Mouse (Mus musculus): ENCODE measurements at regions not wholly inside any gene's neighbourhood (a gene's known extent, or its start where the extent isn't known, plus 50 kb on each side); places are given as distances from the start of the nearest gene placed in this dataset.
"Not testable (repeated sequence)": the region's sequence is repeated elsewhere in the genome, so short reads cannot be mapped to it uniquely, and the experiment has no call there.

DNA sequence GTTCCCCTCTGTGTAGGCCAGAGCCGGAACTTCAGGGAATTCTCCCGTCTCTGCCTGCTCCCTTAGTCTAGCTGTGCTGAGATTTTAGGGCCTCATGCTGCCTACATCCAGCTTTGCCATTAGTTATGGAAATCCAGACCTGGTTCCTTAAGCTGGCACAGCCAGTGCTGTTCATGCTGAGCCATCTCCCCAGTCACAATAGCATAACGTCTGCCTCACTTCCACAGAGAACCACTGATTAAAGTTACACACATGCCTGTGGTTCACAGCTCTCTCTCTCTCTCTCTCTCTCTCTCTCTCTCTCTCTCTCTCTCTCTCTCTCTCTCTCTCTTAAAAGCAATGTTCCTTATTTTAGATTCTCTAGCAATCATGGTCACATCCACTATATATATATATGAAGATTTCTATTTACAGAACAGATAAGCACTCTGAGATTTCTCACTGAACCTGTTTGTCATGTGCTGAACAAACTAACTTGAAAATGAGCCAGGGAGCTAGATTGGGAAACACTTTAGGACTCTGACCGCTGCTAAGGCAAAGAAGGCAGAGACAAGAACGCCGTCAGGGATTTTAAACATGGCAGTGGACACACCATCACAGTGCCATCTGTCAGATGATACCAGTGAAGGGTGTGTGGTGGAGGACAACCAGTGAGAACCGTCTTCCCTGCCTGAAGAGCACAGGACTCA, 584.9 kb downstream of the Pdcd6ip start:
- no peak for DNase-seq (ENCODE audit: low read depth)
- no peak for TF ChIP-seq POLR2A (IDR thresholded peaks at IDR 0.05; ENCODE audit: borderline replicate concordance, extremely low read depth, insufficient read depth, insufficient read length, poor library complexity, severe bottlenecking)
- no peak for TF ChIP-seq CTCF (IDR thresholded peaks at IDR 0.05; ENCODE audit: borderline replicate concordance, extremely low read depth, insufficient read depth, insufficient read length)

DNA sequence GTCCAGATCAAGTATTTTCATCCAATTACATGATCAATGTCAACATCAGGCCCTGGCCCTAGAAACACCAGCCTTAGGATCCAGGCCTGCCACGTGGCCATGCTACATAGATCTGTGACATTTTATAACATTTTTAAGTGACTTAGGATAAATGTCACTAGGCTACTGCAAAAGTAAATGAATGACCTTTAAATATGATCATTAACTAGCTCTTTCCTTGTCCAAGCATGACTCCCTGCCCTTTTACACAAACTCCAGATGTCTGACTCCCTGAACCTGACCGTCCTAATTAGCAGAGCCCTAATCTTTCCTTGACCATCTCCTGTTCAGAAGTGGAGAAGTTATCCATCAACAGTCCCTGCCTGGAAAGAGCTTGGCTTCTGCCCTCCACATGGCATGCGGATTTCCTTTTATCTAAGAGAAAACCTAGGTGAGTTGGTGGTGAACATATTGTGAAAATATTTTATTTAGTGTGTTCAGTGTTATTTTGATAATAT, 585.8 kb downstream of the Pdcd6ip start:
- no peak for DNase-seq (ENCODE audit: low read depth)
- TF ChIP-seq CTCF (IDR thresholded peaks at IDR 0.05; ENCODE audit: borderline replicate concordance, extremely low read depth, insufficient read depth, insufficient read length) (no peak), POLR2A (IDR thresholded peaks at IDR 0.05; ENCODE audit: borderline replicate concordance, extremely low read depth, insufficient read depth, insufficient read length, poor library complexity, severe bottlenecking) (no peak)

DNA sequence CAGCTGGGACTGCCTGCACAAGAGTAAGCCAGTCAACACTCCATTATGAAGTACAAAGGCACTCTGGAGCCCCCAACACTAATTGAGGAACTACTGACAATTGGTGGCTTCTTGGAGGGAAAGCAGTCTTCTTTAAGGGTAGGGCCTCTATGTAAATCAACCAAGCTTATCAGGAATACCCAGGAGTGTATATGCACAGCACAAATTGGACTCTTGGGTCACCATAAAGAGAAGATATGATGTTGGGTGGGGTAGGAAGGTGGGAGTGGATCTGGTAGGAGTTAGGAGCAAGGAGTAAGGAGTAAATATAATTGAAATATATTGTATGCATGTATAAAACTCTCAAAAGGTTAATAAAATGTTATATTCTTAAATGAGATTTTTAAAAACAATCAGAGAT, 587.7 kb downstream of the Pdcd6ip start:
- TF ChIP-seq CTCF (IDR thresholded peaks at IDR 0.05; ENCODE audit: borderline replicate concordance, extremely low read depth, insufficient read depth, insufficient read length) (no peak), POLR2A (IDR thresholded peaks at IDR 0.05; ENCODE audit: borderline replicate concordance, extremely low read depth, insufficient read depth, insufficient read length, poor library complexity, severe bottlenecking) (no peak)

DNA sequence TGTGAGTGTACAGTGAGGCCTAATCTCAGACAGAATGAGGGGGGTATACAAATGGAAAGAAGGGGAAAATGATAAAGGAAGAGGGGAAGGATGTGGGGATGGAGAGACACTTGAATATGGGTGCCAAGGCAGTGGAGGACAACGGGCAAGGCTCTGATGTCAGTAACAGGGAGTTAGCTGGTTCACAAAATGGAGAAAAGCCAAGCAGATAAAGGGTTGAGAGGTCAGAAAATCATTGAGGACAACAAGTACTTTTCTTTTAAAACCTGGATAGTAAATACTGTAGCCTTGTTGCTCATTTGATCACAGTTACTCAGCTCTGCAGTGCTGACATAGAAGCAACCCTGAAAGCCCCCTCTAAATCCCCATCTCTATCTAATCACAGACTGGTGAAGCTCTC, 588.3 kb downstream of the Pdcd6ip start:
- TF ChIP-seq CTCF (IDR thresholded peaks at IDR 0.05; ENCODE audit: borderline replicate concordance, extremely low read depth, insufficient read depth, insufficient read length) (no peak), POLR2A (IDR thresholded peaks at IDR 0.05; ENCODE audit: borderline replicate concordance, extremely low read depth, insufficient read depth, insufficient read length, poor library complexity, severe bottlenecking) (no peak)
- DNase-seq (ENCODE audit: low read depth), result no peak

More for the DNA sequence above, 587.7 kb downstream of the Pdcd6ip start:
- DNase-seq (ENCODE audit: low read depth), result no peak

DNA sequence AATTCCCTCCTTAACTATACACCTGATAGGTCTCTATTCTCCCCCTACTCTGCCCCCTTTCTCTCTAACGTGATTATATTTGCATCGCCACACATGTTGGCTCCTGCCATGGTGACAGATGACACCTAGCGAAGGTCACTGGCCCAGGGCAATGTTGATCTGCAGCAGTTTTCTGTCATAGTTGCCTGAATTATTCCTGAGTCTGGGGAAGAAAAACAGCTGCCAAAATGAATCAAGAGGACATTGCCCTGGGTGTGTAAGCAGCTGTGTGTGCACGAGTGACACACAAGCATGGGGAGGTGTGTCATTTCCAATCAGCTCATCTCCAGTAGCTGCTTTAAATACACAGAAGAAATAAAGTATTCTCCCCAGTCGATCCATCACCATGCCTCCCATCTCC, 592.5 kb downstream of the Pdcd6ip start:
- no peak for DNase-seq (ENCODE audit: low read depth)
- no peak for TF ChIP-seq CTCF (IDR thresholded peaks at IDR 0.05; ENCODE audit: borderline replicate concordance, extremely low read depth, insufficient read depth, insufficient read length)
- no peak for TF ChIP-seq POLR2A (IDR thresholded peaks at IDR 0.05; ENCODE audit: borderline replicate concordance, extremely low read depth, insufficient read depth, insufficient read length, poor library complexity, severe bottlenecking)

DNA sequence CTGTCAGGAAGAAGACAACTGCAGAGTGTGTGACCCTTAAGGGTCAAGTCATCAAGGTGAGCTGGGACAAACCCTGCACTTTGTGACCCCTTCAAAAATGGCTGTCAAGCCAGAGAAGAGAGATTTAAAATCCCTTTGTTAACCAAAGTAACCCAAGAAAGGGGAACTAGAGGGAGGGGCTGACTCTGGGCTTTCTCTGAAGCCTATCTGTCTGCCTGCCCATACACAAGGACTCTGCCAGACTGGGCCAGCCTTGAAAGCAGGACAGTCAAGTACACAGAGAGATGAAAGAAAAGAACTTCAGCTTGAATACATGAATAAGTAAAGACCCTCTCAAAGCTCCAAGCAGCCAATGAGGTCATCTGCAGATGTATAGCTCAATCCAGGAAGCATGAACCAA, 595.3 kb downstream of the Pdcd6ip start:
- peak; percentile 30 for DNase-seq (ENCODE audit: low read depth)
- TF ChIP-seq POLR2A (IDR thresholded peaks at IDR 0.05; ENCODE audit: borderline replicate concordance, extremely low read depth, insufficient read depth, insufficient read length, poor library complexity, severe bottlenecking) (no peak), CTCF (IDR thresholded peaks at IDR 0.05; ENCODE audit: borderline replicate concordance, extremely low read depth, insufficient read depth, insufficient read length) (no peak)

DNA sequence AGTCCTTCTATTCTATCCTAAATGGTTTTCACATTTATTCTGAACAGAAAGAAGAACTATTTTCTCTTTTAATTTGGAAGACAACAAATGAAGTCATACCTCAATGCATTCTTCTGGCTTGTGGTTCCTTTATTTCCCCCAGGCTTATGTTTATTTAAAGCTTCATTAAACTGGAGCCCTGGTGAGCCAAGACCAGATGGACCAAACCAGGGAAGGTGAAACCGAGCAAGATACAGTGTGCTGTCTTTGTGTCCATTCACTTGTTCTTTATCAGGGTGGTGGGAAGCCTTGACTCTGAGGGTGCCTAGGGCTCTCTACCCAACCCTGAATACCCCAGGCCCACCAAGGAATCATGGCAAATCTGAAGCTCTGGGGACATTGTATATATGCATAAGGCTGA, 606.3 kb downstream of the Pdcd6ip start:
- TF ChIP-seq CTCF (IDR thresholded peaks at IDR 0.05; ENCODE audit: borderline replicate concordance, extremely low read depth, insufficient read depth, insufficient read length), result no peak
- TF ChIP-seq POLR2A (IDR thresholded peaks at IDR 0.05; ENCODE audit: borderline replicate concordance, extremely low read depth, insufficient read depth, insufficient read length, poor library complexity, severe bottlenecking), result no peak
- DNase-seq (ENCODE audit: low read depth), result no peak

DNA sequence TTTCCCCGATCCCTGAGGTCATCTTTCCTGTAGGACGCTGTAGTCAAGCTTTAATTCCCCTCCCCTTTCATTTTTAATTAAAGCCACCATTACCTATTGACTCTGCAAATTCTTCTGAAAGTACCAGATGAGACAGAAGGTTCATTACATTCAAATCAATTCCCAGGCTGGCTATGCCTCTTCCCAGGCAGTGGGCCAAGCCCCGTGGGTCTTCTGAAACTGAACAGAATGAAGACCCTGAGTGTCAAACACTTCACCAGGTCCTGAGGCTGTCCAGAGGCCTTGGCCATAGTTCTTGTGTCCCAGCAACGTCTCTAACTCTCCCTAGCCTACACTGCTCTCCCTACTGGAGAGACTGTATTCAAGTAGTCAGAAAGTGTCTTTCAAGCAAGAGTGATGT, 607.4 kb downstream of the Pdcd6ip start:
- peak; percentile 26 for DNase-seq (ENCODE audit: low read depth)

DNA sequence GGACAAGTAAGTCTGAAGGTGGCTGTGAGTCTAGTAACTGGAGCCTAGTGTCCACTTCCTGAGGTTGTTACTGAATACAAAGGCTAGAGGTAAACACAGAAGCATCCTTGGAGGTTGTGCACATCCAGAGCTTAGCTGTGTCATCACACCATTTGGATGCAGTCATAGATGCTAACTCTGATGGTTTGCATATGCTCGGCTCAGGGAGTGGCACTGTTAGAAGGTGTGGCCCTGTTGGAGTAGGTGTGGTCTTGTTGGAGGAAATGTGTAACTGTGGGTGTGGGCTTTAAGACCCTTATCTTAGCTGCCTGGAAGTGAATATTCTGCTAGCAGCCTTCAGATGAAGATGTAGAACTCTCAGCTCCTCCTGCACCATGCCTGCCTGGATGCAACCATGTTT, 612.6 kb downstream of the Pdcd6ip start:
- DNase-seq (ENCODE audit: low read depth), result not testable (repeated sequence)

More for the DNA sequence above, 607.4 kb downstream of the Pdcd6ip start:
- TF ChIP-seq CTCF (IDR thresholded peaks at IDR 0.05; ENCODE audit: borderline replicate concordance, extremely low read depth, insufficient read depth, insufficient read length), result no peak
- TF ChIP-seq POLR2A (IDR thresholded peaks at IDR 0.05; ENCODE audit: borderline replicate concordance, extremely low read depth, insufficient read depth, insufficient read length, poor library complexity, severe bottlenecking), result no peak

DNA sequence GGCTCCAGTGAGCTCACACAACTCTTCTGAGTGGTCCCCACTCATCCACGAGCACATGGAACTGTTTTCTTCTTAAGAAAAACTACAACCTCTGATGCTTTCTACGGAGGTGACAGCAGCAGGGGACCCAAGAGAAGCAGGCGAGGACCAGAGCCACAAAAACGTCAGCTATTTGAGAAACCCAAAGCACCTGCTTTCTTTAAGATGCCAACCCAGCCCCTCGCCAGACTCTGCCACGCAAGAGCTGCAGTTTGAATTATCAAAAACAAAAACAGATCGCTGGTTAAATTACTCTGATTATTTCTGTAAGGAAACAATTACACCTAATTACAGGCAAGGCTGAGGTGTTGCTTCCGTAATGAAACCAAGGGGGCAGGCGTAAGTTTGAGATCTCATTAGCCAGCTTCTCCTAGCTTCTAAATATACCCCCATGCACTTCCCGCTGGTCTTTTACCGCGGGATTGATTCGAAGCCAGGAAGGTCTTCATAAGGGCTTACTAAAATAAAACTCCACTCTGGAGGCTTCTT, 614.1 kb downstream of the Pdcd6ip start:
- peak; percentile 78 for DNase-seq (ENCODE audit: low read depth)
- no peak for TF ChIP-seq CTCF (IDR thresholded peaks at IDR 0.05; ENCODE audit: borderline replicate concordance, extremely low read depth, insufficient read depth, insufficient read length)
- no peak for TF ChIP-seq POLR2A (IDR thresholded peaks at IDR 0.05; ENCODE audit: borderline replicate concordance, extremely low read depth, insufficient read depth, insufficient read length, poor library complexity, severe bottlenecking)

DNA sequence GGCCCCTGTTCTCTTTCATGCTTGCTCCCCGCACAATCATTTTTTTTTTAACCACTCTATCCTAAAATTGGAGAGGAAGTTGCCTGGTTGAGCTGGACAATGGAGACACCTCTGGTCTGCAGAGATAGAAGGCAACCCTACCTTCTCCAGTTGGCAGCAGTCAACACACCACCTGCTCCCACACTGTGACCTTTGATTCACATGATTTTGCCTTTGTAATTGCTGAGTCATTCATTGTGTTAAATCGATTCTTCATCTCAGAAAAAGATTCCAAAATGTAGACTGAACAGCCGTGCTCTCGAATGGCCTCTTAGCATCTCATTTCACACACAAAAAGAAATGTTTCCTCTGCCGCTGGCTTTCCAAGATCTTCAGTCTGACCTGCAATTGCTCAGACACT, 616.2 kb downstream of the Pdcd6ip start:
- DNase-seq (ENCODE audit: low read depth), result no peak
- TF ChIP-seq CTCF (IDR thresholded peaks at IDR 0.05; ENCODE audit: borderline replicate concordance, extremely low read depth, insufficient read depth, insufficient read length), result no peak
- no peak for TF ChIP-seq POLR2A (IDR thresholded peaks at IDR 0.05; ENCODE audit: borderline replicate concordance, extremely low read depth, insufficient read depth, insufficient read length, poor library complexity, severe bottlenecking)

DNA sequence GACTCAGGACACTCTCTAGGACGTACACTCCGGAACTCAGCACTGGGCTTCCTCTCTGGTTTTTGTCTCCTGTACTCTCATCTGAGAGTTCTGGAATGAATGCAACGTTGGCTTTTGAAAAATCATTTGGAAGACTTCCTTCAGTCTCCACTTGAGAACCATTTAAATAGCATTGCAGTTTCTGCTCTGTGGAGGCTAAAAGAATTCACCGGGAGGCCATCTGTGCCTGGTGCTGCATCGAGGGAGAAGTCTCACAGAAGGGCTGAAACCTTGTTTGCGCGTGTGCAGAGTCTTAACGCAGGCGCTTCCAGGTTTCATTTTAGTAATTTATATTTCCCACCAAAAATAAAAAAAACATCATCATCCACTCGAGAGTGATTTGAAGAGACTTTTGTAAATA, 620.3 kb downstream of the Pdcd6ip start:
- no peak for DNase-seq (ENCODE audit: low read depth)

More for the DNA sequence above, 620.3 kb downstream of the Pdcd6ip start:
- TF ChIP-seq CTCF (IDR thresholded peaks at IDR 0.05; ENCODE audit: borderline replicate concordance, extremely low read depth, insufficient read depth, insufficient read length) (no peak), POLR2A (IDR thresholded peaks at IDR 0.05; ENCODE audit: borderline replicate concordance, extremely low read depth, insufficient read depth, insufficient read length, poor library complexity, severe bottlenecking) (no peak)
